Mouse (Mus musculus): ENCODE results near the gene Crls1.
A peak's percentile ranks its signal among the peaks of the same experiment; 100 is the strongest.

The Crls1 gene

GRCm38 (mm10) chr2:132846407-132847358 lies at the start of gene Crls1:
Crls1 (plus strand) TSS chr2:132846666.
- DNase-seq (ENCODE audit: low spot score), result peak; percentile 99

DNA sequence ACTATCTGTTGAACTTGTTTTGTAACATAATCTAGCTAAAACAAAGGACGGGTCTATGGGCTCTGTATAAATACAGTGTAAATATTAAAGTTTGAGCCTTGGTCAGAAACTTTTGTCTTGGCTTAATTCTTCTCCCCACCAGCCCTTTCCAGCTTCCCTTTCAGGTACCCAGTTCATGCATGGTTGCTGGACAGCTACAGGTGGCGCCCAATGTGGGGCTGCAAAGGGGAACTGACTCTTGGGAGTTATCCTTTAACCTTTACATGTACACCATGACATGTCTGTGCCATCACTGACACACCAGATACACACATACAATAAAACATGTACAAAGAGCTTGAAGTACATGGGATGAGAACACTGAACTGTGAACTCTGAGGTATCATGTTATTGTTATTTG lies 43.5 kb upstream of the Crls1 start:
- DNase-seq (ENCODE audit: low spot score), result no peak

DNA sequence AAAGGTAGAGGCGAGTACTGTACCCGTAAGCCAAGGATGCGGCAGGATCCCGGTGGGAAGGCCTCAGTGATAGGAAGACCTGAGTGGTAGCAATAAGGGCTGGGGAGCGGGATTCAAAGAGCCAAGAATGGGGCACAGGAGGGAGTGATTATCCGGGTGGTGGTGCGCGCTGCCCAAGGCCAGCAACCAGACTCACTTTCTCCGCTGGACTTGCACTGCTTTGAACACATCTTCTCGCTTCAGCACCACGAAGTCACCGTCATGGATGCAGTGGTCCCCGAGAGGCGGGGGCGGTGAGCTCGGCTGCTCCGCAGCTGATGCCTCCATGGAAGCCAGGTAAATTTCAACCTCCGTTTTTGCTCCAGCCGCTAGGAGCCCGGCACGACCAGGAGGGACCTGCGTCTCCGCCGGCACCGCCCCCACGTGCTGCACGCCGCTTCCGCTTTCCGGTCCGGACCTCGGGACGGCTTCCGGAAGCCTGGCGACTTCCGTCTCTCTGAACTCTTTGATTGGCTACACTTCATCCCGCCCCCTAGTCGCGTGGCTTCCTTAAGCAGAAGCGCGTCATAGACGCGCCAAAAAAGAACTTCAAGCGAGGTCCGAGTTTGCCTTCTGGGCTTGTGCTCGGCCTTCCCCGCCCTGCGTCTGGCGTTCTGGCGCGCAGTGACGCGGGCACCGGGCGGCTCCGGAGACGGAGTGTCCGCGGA lies 30.7 kb upstream of the Crls1 start, which contains the start of the genes Trmt6 and Mcm8:
Trmt6 (minus strand) TSS at position 448 of the 707 bp plus-strand sequence.
Mcm8 (plus strand) TSS at position 534 of the 707 bp plus-strand sequence.
- peak; percentile 66 for DNase-seq (ENCODE audit: low spot score)

GRCm38 (mm10) chr2:132841071-132841470 lies 5.4 kb upstream of the Crls1 start:
- no peak for DNase-seq (ENCODE audit: low spot score)

DNA sequence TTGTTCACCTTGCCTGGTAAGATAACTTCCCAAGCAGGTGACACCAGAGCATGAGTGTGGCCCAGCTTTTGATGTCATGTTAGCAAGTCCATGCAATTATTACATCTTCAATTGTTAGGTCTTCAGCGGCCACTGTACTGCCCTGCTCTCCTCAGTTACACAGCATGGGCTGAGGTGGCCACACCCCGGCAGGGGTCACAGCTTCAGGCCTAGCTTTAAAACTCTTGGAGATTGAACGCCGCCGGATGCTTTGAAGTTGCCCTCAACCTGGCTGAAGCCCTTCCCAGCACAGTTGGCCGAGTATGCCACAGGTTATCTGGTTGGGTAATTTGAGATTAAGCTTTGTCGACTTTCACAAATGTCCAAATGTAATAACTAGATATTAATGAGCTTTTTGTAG lies 1.1 kb downstream of the Crls1 start:
- no peak for DNase-seq (ENCODE audit: low spot score)

DNA sequence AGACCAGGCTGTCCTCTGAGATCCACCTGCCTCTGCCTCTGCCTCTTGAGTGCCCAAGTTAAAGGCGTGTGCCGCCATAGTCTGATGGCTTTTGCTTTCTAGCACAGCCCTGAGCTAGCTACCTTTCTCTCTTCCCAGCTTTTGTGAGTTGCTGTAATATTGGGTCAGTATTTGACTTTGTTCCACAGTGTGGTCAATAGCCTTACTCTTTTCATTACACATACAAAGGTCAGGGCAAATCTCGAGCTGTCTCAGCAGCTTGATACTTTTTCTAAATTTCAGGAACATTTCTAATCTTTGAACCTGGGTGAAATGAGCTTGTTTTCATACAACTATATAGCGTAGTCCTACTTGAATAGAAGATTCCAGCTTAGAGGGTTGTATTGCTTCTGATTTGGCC lies 1.9 kb downstream of the Crls1 start:
- DNase-seq (ENCODE audit: low spot score), result no peak

DNA sequence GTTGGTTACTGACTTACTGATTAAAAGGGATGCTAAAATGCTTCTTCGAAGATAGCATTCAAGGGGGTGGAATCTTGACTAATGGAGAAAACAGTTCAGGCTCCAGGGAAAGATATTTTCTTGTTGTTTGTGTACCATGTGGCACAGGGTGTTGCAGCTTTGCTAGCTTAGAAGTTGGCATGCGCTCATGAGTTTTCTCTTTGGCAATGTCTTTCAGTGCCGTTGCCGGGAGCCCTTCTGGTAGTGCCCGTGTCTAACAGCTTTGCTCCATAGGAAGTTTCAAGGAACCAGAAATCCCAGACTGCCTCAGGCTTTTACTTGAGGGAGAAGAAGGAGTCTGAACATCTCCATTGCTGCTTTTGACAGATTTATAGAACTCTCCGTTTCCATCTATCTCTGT lies 2.7 kb downstream of the Crls1 start:
- DNase-seq (ENCODE audit: low spot score), result no peak

GRCm38 (mm10) chr2:132853051-132853450 lies 6.6 kb downstream of the Crls1 start:
- DNase-seq (ENCODE audit: low spot score), result no peak

- no peak for DNase-seq (ENCODE audit: low spot score)
Observed at GRCm38 (mm10) chr2:132856333-132856732, 9.9 kb downstream of the Crls1 start.

DNA sequence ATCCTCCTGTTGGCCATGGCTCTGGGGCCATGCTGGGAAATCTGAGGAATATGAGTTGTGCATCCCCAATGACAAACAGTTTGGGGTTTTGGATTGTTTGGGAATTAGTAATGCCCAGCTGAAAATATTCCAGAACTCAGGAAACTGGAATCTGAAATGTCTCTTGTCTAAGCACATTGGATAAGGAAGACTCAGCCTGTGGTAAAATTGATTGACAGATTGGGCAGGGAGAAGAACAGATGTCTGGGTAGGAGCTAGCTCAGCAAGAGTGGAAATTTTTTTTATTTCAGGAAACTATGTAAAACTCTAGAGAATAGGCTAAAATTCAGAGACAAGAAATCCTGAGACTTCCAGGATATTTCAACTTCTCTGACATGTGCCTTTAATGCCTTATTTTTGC lies 14.0 kb downstream of the Crls1 start:
- DNase-seq (ENCODE audit: low spot score), result no peak

DNA sequence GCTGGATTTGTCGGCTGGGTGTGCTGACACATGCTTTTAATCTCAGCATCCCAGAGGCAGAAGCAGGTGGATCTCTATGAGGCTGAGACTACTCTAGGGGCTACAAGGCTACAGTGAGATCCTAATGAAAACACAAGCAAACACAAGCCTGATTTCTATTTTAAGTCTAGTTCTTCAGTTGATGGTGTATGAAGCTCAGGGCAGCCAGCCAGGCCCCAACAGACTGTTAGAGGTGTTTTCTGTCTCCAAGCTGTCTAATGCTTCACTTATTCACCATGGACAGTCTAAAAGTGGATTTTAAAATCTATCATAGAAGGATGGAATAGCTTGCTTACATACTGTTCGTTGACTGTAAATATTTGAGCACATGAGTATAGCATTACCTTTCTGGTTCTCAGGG lies 15.0 kb downstream of the Crls1 start:
- DNase-seq (ENCODE audit: low spot score), result no peak

GRCm38 (mm10) chr2:132863325-132863724 lies 16.9 kb downstream of the Crls1 start:
- DNase-seq (ENCODE audit: low spot score), result no peak

- DNase-seq (ENCODE audit: low spot score), result no peak
Observed at GRCm38 (mm10) chr2:132867521-132867920, 21.1 kb downstream of the Crls1 start.

DNA sequence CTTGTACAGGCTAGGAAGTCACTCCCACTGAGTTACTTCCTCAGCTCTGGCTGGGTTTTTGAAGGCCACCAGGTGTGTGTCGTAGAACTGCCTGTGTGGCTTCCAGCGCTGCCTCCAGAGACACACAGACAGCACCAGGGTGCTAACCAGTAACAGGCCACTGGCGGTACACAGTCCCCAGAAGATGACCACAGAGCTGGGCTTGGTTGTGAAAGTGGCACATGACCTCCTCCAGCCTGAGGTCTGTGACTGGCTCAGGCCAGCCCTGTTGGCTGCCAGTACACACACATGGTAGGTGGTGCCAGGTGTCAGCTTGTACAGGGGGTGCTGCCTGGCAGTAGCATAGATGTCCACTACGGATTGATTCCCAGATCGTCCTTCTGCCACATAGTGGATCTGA lies 23.2 kb downstream of the Crls1 start:
- no peak for DNase-seq (ENCODE audit: low spot score)

GRCm38 (mm10) chr2:132870286-132870685 lies 23.8 kb downstream of the Crls1 start:
- DNase-seq (ENCODE audit: low spot score), result no peak

- DNase-seq (ENCODE audit: low spot score), result no peak
Observed at GRCm38 (mm10) chr2:132871663-132872062, 25.2 kb downstream of the Crls1 start.

DNA sequence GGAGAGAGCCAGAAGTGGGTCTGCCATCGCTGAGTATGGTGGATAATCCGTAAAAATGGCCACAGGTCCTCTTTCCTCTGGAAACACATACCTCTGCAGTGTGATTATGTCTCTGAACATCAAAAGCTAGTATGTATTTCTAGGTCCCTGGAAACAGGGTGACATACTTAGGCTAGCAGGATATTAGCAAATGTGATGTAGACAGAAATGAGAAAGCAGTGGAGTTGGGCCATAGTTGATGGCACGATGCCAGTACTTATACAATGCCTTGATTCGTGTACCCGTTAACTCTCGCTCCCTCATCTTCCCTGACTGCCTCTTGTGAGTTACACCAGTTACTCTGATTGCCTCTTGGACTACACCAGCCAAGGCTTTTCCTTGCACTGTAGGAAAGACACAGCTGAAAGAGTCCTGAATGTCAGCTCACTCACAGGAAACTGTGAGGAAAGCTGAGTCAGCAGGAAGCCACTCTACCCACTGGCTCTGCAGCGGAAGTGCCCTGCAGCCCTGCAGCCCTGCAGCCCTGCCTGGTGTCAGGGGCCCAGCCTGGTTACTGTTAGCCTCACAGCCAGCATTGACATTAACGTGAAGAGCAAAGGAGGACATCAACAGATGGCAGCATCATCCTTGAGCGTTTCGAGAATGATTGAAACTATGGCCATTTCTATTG lies 27.3 kb downstream of the Crls1 start:
- DNase-seq (ENCODE audit: low spot score), result no peak

- no peak for DNase-seq (ENCODE audit: low spot score)
Observed at GRCm38 (mm10) chr2:132876991-132877390, 30.5 kb downstream of the Crls1 start.

GRCm38 (mm10) chr2:132879261-132880044 lies 33.0 kb downstream of the Crls1 start:
- DNase-seq (ENCODE audit: low spot score), result peak; percentile 19

DNA sequence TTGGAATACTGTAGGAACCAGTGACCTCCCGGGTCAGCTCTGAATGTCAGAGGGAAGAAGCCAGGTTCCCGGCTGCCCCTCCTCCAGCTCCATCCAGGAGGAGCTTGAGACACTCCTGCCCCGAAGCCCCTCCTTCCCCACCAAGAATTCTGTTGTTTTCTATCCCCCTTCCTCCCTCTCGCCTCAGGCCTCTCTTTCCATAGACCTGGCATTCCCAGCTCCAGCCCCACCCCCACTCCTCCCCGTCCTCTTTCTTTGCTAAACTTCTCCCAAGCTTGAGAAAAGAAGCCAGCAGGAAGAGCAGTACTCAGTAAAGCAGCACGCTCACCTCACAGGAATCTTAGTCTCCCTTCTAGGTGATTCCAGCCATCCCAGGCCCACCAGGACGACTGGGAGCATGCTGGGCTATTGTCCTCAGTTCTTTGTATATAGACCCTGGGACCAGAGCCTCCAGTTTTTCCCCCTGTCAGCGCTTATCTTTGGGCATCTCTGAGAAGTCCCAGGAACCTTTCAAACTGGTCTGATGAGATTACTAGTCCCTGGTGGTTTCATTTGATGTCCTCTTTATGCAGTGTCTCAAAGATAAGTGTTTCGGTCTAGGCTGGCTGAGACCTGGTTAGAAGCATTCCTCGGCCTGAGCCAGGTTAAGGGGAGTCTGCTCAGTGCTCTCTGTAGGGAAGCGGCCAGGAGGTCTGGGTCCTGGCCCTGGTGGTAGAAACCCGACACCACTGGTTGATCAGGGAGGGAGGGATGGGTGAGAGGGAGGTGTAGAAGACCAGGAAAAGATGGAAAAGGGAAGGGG lies 34.6 kb downstream of the Crls1 start, which contains the start of gene Lrrn4:
Lrrn4 (minus strand) TSS at position 48 of the 802 bp plus-strand sequence.
- no peak for DNase-seq (ENCODE audit: low spot score)
